Mouse (Mus musculus) lung, postnatal 0 days (tissue): ENCODE measurements around the gene F11r.

Experiments
- CTCF ChIP-seq: IDR thresholded peaks from 2 replicates; pipeline ENCODE4 v1.5.1; 2016; ENCODE audit warnings: antibody characterized with exemption, mild to moderate bottlenecking
- EP300 ChIP-seq: IDR thresholded peaks from 2 replicates; pipeline ENCODE4 v1.6.1; 2016; ENCODE audit warnings: antibody characterized with exemption, mild to moderate bottlenecking, control low read depth

DNA sequence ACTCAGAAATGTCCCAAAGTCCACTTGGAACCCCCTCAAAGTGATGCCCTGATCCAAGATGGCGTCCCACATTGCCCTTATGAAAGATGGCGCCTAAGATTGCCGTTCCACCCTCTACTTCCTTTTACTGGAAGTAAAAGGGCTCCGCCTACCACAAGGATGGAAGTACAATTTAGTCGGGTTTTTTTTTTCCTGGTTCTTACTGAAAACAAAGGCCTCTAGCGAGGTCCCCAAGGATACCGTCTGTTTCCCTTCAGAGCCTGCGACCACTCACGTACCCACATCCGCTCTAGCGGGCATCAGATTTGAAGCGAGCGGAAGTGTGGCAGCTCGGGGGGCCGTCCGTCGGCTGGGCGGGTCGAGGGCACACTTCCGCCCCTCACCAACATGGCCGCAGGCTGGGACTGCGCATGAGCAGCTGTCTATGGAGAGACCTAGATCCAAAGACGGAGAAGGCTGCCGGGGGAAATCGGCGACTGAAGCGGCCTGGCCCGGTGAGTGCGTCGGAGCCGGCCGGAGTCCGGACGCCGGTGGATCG, 26.3 kb upstream of the F11r start, which contains the start of gene Usf1:
- TF ChIP-seq CTCF (peak; percentile 21; the same call in 1 of the 2 replicates), EP300 (peak; percentile 80)
